Mouse (Mus musculus) kidney, embryonic 16.5 days (tissue): ENCODE measurements around the gene Prss57. TPM values are rescaled to one million over a fixed set of nuclear protein-coding genes. Genes with fewer than 3 reads are reported as not detected.

Source experiments
- ATAC-seq: fragments of 200-750 bp; cut with Nextera tagmentation; 2 replicates; pipeline ENCODE4 v1.8.0; 2017; ENCODE audit warnings: moderate TSS enrichment; ENCODE audit not compliant: low FRiP score, low TSS enrichment
- H3K27ac ChIP-seq: fragments of 300-500 bp; sonication (generic); 2 replicates; pipeline ENCODE4 v1.5.1; 2014; ENCODE audit warnings: low read length
- H3K27me3 ChIP-seq: fragments of 300-500 bp; sonication (generic); 2 replicates; pipeline ENCODE4 v1.6.1; 2014; ENCODE audit warnings: low read length, control low read depth, mixed read lengths; ENCODE audit not compliant: insufficient read depth
- H3K36me3 ChIP-seq: fragments of 300-500 bp; sonication (generic); 2 replicates; pipeline ENCODE4 v1.6.1; 2014; ENCODE audit warnings: low read length, control low read depth, mixed read lengths; ENCODE audit not compliant: insufficient read depth
- H3K4me1 ChIP-seq: fragments of 300-500 bp; sonication (generic); 2 replicates; pipeline ENCODE4 v1.6.1; 2014; ENCODE audit warnings: low read length, control low read depth, mixed read lengths; ENCODE audit not compliant: insufficient read depth
- H3K4me2 ChIP-seq: fragments of 300-500 bp; sonication (generic); replicated peaks from 2 replicates; pipeline ENCODE4 v1.6.1; 2014; ENCODE audit warnings: low read depth, low read length
- H3K4me3 ChIP-seq: fragments of 300-500 bp; sonication (generic); 2 replicates; pipeline ENCODE4 v1.5.1; 2014; ENCODE audit warnings: mild to moderate bottlenecking, low read length
- H3K9ac ChIP-seq: fragments of 300-500 bp; sonication (generic); replicated peaks from 2 replicates; pipeline ENCODE4 v1.6.1; 2014; ENCODE audit warnings: low read length
- H3K9me3 ChIP-seq: fragments of 300-500 bp; sonication (generic); 2 replicates; pipeline ENCODE4 v1.6.1; 2016; ENCODE audit warnings: low read length, control low read depth
- whole genome bisulfite sequencing: fragments of 180-500 bp; shearing (Covaris S2); extraction: QIAGEN DNeasy Blood & Tissue Kit; methylation state at CpG from one replicate; pipeline ENCODE4 v1.1.7; 2014; 5-methylcytosine and 5-hydroxymethylcytosine counted together
- polyA plus RNA-seq: library from polyadenylated mRNA; unstranded; fragments of >200 nt; fragmentation: Nextera tagmentation; extraction: Ambion mirVana; gene quantifications from 2 replicates; pipeline ENCODE4 v1.2.1, GENCODE M21; 2015

Gene Prss57
- polyA plus RNA-seq, 1 experiment from 2014 or later = not detected

DNA sequence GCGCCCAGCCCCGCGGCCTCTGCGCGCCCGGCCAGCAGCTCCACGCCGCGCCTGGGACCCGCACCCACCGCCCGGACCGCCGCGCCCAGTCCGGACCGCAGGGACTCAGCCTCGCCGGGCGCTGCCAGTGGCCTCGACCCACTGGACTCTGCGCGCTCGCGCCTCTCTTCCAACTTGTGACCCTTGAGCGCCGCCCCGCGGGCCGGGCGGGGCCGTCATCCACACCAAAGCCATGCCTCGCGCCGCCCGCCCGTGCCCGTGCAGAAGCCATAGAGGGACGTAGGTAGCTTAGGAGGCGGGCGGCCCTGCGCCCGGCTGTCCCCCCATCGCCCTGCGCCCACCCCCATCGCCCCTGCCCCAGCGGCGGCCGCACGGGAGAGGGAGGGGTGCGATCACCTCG lies 55.4 kb downstream of the Prss57 start:
- Histone ChIP-seq H3K9ac (0 out of 2 replicates have a peak overlapping the region, but pooled peaks have one; percentile 22), H3K27ac (no peak overlapping the region), H3K4me2 (peak overlapping the region; percentile 46), H3K4me3 (peak overlapping the region; percentile 18; the same call in 1 of the 2 replicates), H3K9me3 (peaks cover 58% of the 10 kb centered on the region), H3K36me3 (peaks cover 77% of the 10 kb centered on the region), H3K4me1 (0 out of 2 replicates have a peak, but pooled peaks cover 5% of the 10 kb centered on the region), H3K27me3 (no peaks in the 10 kb centered on the region; the same call in 1 of the 2 replicates)
- 28% methylated on average over 35 of the region's 52 CpGs for WGBS
- no peak for ATAC-seq

DNA sequence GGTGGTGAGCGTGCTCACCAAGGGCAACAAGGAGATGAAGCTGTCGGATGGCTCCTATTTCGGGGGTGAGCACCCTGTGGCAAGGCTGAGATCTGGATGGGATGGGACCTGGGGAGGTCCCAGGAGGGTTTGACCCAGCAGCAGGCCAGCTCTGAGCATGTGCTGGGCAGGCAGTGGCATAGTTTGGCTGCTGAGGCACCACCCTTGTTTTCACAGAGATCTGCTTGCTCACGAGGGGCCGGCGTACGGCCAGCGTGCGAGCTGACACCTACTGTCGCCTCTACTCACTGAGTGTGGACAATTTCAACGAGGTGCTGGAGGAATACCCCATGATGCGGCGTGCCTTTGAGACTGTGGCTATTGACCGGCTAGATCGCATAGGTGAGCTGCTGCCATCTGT lies 56.9 kb downstream of the Prss57 start:
- WGBS = 92% methylated on average over 15 of the region's 15 CpGs
- Histone ChIP-seq H3K4me2 (no peak overlapping the region), H3K4me1 (0 out of 2 replicates have a peak, but pooled peaks cover 5% of the 10 kb centered on the region), H3K4me3 (no peak overlapping the region), H3K27ac (no peak overlapping the region), H3K9ac (no peak overlapping the region), H3K9me3 (peaks cover 43% of the 10 kb centered on the region), H3K27me3 (no peaks in the 10 kb centered on the region; the same call in 1 of the 2 replicates), H3K36me3 (peaks cover 62% of the 10 kb centered on the region)
- ATAC-seq = no peak

DNA sequence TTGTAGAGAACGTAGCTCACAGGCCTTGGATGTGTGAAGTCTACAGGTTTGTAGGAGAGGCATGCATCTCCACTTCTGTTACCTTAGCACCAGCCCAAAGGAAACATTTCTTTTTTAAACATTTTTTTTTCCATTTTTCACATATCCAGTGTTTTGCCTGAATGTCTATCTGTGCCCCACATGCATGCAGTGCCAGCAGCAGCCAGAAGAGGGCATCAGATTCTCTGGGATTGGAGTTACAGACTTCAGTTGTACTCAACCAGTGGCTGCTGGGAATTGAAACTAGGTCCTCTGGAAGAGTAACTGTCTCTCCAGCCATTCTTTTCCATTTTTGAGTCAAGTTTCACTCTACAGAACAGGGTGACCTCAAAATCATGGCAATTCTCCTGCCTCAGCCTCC lies 58.3 kb downstream of the Prss57 start:
- no peak overlapping the region for H3K4me2 ChIP-seq
- no peak overlapping the region for H3K4me3 ChIP-seq
- no peak overlapping the region for H3K27ac ChIP-seq
- H3K27me3 ChIP-seq = no peaks in the 10 kb centered on the region; the same call in 1 of the 2 replicates
- 0 out of 2 replicates have a peak, but pooled peaks cover 7% of the 10 kb centered on the region for H3K4me1 ChIP-seq
- no peak overlapping the region for H3K9ac ChIP-seq
- 95% methylated on average over 1 of the region's 1 CpGs for WGBS
- no peak for ATAC-seq
- H3K9me3 ChIP-seq = peaks cover 29% of the 10 kb centered on the region
- H3K36me3 ChIP-seq = peaks cover 48% of the 10 kb centered on the region

Other genes starting within 250 kb of the Prss57 start
- gene Mier2, start 235.8 kb downstream of the Prss57 start, polyA plus RNA-seq = 56.2 and 60.1 TPM in 2 replicates
- gene Theg, start 203.6 kb downstream of the Prss57 start, polyA plus RNA-seq = not detected in 2 replicates
- gene C2cd4c, start 176.9 kb downstream of the Prss57 start, polyA plus RNA-seq = 0.04 TPM in 2 replicates
- gene Shc2, start 153.0 kb downstream of the Prss57 start, polyA plus RNA-seq = 5.3 and 9.0 TPM in 2 replicates
- not detected in 2 replicates for gene Odf3l2, start 145.2 kb downstream of the Prss57 start, polyA plus RNA-seq
- 2.3 and 2.5 TPM in 2 replicates for gene Madcam1, start 126.4 kb downstream of the Prss57 start, polyA plus RNA-seq
- 84.2 and 87.0 TPM in 2 replicates for gene Tpgs1, start 121.6 kb downstream of the Prss57 start, polyA plus RNA-seq
- gene Cdc34, start 108.8 kb downstream of the Prss57 start, polyA plus RNA-seq = 81.2 and 92.3 TPM in 2 replicates
- 0.75 and 0.81 TPM in 2 replicates for gene Gzmm, start 101.9 kb downstream of the Prss57 start, polyA plus RNA-seq
- gene Bsg, start 86.5 kb downstream of the Prss57 start, polyA plus RNA-seq = 954 and 1,048 TPM in 2 replicates
- 0.05 and 0.12 TPM in 2 replicates for gene Hcn2, start 74.3 kb downstream of the Prss57 start, polyA plus RNA-seq
- gene Polrmt, start 44.4 kb downstream of the Prss57 start, polyA plus RNA-seq = 60.9 and 63.8 TPM in 2 replicates
- gene Fgf22, start 35.9 kb downstream of the Prss57 start, polyA plus RNA-seq = 0.14 and 0.39 TPM in 2 replicates
- 66.4 and 77.0 TPM in 2 replicates for gene Rnf126, start 24.0 kb downstream of the Prss57 start, polyA plus RNA-seq
- gene Fstl3, start 13.7 kb downstream of the Prss57 start, polyA plus RNA-seq = 23.9 and 26.4 TPM in 2 replicates
- gene Palm, start 2.6 kb upstream of the Prss57 start, polyA plus RNA-seq = 190 and 194 TPM in 2 replicates
- 18.2 and 18.5 TPM in 2 replicates for gene Misp, start 30.0 kb upstream of the Prss57 start, polyA plus RNA-seq
- 431 and 491 TPM in 2 replicates for gene Ptbp1, start 63.5 kb upstream of the Prss57 start, polyA plus RNA-seq
- gene Prtn3, start 83.5 kb upstream of the Prss57 start, polyA plus RNA-seq = 7.9 and 8.2 TPM in 2 replicates
- gene Plppr3, start 83.7 kb upstream of the Prss57 start, polyA plus RNA-seq = 72.7 and 78.6 TPM in 2 replicates
- 0.60 and 0.76 TPM in 2 replicates for gene Elane, start 95.3 kb upstream of the Prss57 start, polyA plus RNA-seq
- not detected in 2 replicates for gene Cfd, start 99.9 kb upstream of the Prss57 start, polyA plus RNA-seq
- gene Med16, start 118.0 kb upstream of the Prss57 start, polyA plus RNA-seq = 71.0 and 72.4 TPM in 2 replicates
- 9.2 TPM in 1 of 2 replicates, not detected in the other for gene Gm26602, start 119.9 kb upstream of the Prss57 start, polyA plus RNA-seq
- 1.5 and 2.1 TPM in 2 replicates for gene Kiss1r, start 126.0 kb upstream of the Prss57 start, polyA plus RNA-seq
- gene R3hdm4, start 130.2 kb upstream of the Prss57 start, polyA plus RNA-seq = 169 and 170 TPM in 2 replicates
- 5.5 and 9.2 TPM in 2 replicates for gene Arid3a, start 136.1 kb upstream of the Prss57 start, polyA plus RNA-seq
- gene Wdr18, start 169.2 kb upstream of the Prss57 start, polyA plus RNA-seq = 101 and 113 TPM in 2 replicates
- gene Grin3b, start 179.8 kb upstream of the Prss57 start, polyA plus RNA-seq = 0.54 and 0.71 TPM in 2 replicates
- gene Tmem259, start 193.4 kb upstream of the Prss57 start, polyA plus RNA-seq = 10.8 and 11.2 TPM in 2 replicates
- 309 and 332 TPM in 2 replicates for gene Cnn2, start 197.6 kb upstream of the Prss57 start, polyA plus RNA-seq
- gene Abca7, start 205.5 kb upstream of the Prss57 start, polyA plus RNA-seq = 4.2 and 4.4 TPM in 2 replicates
- 10.5 and 11.3 TPM in 2 replicates for gene Arhgap45, start 225.7 kb upstream of the Prss57 start, polyA plus RNA-seq
- 242 and 248 TPM in 2 replicates for gene Polr2e, start 248.8 kb upstream of the Prss57 start, polyA plus RNA-seq